Mouse (Mus musculus) liver, adult 2 months (tissue): ENCODE data around the gene Gm10642.

Experiments
- CTCF ChIP-seq: fragments of 200-500 bp; IDR thresholded peaks from 2 replicates; pipeline ENCODE4 v1.5.1; 2011; ENCODE audit warnings: low read depth, low read length, control low read depth
- POLR2A ChIP-seq: fragments of 200-500 bp; IDR thresholded peaks from 2 replicates; pipeline ENCODE4 v1.6.1; 2011; ENCODE audit warnings: low read length, control low read depth; ENCODE audit not compliant: insufficient read depth; ENCODE audit errors: extremely low read depth

DNA sequence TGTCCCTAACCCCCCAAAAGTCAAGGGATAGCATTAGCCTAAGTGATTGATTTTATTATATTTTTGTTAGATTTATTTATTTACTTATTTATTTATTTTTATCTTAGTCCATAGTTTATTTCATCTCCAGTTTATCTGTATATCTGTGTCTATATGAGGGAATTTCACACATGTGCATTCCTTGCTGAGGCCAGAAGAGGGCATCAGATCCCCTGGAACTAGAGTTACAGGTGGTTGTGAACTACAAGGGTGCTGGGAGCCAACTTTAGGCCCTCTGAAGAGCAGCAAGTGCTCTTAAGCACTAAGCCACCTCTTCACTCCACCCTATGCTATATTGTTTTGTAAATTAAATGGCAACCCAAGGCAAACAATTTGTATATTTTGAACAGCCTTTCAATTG is 12.0 kb downstream of the Gm10642 start:
- TF ChIP-seq CTCF: no peak
- TF ChIP-seq POLR2A: no peak
